Mouse (Mus musculus) frontal cortex, adult (tissue): Measurements from ENCODE around the gene Rars.
A peak's percentile ranks its signal among the peaks of the same experiment; 100 is the strongest.
"Not testable (repeated sequence)": the region's sequence is repeated elsewhere in the genome, so short reads cannot be mapped to it uniquely, and the experiment has no call there.

Source experiments
- ATAC-seq: cut with Nextera tagmentation; 2 replicates; pipeline ENCODE4 v1.9.2; 2017; ENCODE audit warnings: mild to moderate bottlenecking, moderate library complexity, mixed read lengths; ENCODE audit not compliant: low TSS enrichment

The Rars gene

GRCm38 (mm10) chr11:35838345-35839338 lies 4.3 kb upstream of the Rars start:
- ATAC-seq, result peak; percentile 73

- no peak for ATAC-seq
Measured at GRCm38 (mm10) chr11:35837156-35838126, 3.1 kb upstream of the Rars start.

- ATAC-seq, result no peak
Measured at GRCm38 (mm10) chr11:35833270-35833669, 1.0 kb downstream of the Rars start.

GRCm38 (mm10) chr11:35832139-35832538 lies 2.2 kb downstream of the Rars start:
- no peak for ATAC-seq

GRCm38 (mm10) chr11:35827714-35828113 lies 6.6 kb downstream of the Rars start:
- no peak for ATAC-seq

- no peak for ATAC-seq
Measured at GRCm38 (mm10) chr11:35816316-35816715, 18.0 kb downstream of the Rars start.

GRCm38 (mm10) chr11:35811458-35811857 lies 22.8 kb downstream of the Rars start:
- ATAC-seq, result 0 out of 2 replicates have a peak, but pooled peaks have one; percentile 13

GRCm38 (mm10) chr11:35801332-35801731 lies 33.0 kb downstream of the Rars start:
- ATAC-seq, result no peak

GRCm38 (mm10) chr11:35798874-35799273 lies 35.4 kb downstream of the Rars start, which contains the start of gene Fbll1:
Gene Fbll1 (minus strand): TSS chr11:35798884.
- ATAC-seq, result peak; percentile 17

GRCm38 (mm10) chr11:35798495-35798820 lies 35.8 kb downstream of the Rars start:
- peak; percentile 93 for ATAC-seq

GRCm38 (mm10) chr11:35797751-35798494 lies 36.4 kb downstream of the Rars start:
- ATAC-seq, result peak; percentile 59

- not testable (repeated sequence) for ATAC-seq
Measured at GRCm38 (mm10) chr11:35792800-35793199, 41.5 kb downstream of the Rars start.

- ATAC-seq, result peak; percentile 63; the same call in 1 of the 2 replicates
Measured at GRCm38 (mm10) chr11:35788443-35788842, 45.9 kb downstream of the Rars start.

- no peak for ATAC-seq
Measured at GRCm38 (mm10) chr11:35784537-35784936, 49.8 kb downstream of the Rars start.

GRCm38 (mm10) chr11:35784002-35784401 lies 50.3 kb downstream of the Rars start:
- no peak for ATAC-seq

- ATAC-seq, result no peak
Measured at GRCm38 (mm10) chr11:35783038-35783437, 51.3 kb downstream of the Rars start.

- ATAC-seq, result no peak
Measured at GRCm38 (mm10) chr11:35782444-35782843, 51.9 kb downstream of the Rars start.

- ATAC-seq, result no peak
Measured at GRCm38 (mm10) chr11:35780336-35780735, 54.0 kb downstream of the Rars start.

GRCm38 (mm10) chr11:35776452-35776851 lies 57.9 kb downstream of the Rars start:
- no peak for ATAC-seq

GRCm38 (mm10) chr11:35775606-35776005 lies 58.7 kb downstream of the Rars start:
- ATAC-seq, result no peak

GRCm38 (mm10) chr11:35770741-35771504 lies 63.4 kb downstream of the Rars start:
- ATAC-seq, result no peak
